Mouse (Mus musculus): Measurements from ENCODE around the gene Egr4.

DNA sequence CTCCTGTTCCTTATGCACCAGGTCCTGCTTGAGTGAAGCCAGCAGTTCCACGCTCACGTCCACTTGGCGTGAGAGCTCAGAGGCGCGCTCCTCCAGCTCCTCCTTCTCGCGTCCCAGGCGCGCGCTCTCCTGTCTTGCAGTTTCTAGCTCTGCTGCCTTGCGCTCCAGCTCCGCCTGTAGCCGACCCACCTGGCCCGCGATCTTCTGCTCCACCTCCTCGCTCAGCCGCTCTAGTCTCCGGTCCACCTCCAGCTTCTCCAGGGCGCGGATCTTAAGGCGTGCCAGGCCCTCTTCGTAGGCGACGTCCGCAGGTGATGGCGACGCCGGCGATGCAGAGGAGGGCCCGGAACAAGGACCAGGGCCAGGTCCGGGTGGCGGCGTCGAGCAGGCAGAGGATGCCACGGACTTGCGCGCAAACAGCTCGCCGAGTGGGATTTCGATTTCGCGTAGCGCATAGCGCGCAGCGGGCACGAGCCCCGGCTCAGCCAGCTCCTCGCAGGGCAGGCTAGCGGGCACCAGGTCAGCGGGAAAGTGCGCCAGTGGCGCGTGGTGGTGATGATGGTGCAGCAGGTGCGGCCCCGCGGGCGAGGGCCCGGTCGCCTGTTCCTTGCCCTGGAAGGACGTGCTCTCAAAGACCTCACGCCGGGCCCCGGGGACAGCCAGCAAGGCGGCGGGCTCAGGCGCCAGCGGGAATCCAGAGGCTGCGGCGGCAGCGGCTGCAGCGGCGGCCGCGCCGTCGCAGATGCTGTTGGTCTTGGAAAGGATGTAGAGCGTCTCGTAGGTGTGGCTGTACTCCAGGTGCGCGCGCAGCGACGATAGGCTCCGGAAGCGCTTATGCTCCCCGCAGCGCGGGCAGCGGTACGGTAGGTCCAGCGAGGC, 29.3 kb downstream of the Egr4 start:
- TF ChIP-seq CTCF (IDR thresholded peaks at IDR 0.05) (no peak), EP300 (IDR thresholded peaks at IDR 0.05) (no peak)
